In the genomic region with DNA sequence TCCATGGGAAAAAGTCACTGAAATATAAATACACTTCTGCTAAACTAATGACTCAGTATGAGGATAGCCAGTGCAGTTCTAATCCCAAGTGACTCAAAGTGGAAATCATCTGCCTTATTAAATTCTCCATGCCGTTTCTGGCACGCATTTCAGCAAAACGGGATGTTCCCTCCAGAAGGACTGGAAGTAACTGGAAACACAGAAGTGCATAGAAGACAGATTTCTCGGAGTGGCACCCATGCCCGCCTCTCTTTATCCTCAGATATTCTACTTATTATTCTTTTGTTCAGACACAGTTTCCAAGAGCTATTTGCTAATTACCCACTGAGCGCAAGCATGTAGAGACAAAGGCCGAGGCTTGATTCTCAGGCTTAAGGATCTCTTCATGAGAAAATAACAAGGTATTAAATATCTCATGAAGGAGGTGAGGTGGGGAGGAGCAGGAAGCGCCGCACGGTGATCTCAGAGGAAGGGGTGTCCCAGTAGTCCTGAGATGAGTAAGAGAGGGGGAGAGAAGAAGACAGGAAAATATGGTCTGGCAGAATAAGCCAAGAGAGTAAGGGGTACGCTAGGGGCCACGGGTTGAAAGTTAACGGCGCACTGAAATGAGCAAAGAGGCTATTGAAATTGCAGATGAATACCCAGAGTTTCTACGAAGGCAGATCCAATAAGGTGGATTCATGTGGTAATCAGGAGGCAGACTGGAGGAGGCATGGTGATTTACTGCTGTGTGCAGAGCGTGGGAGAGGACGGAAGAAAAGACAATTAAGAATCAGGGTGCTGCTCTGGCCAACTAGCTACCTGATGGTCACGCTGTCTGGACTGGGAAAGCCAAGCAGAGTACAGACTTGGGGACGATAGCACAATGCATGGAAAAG, we compare ENCODE assay signal across 9 mouse cellular contexts.
DNase-seq lines count a peak whose midpoint lies in the region; ATAC-seq and TF ChIP-seq lines count a peak whose summit lies in the region.
"Had no signal": no experiment of that assay in that cellular context is flagged by ENCODE, and none has a peak within 500 bp of the region (broad histone marks: within the 10 kb centered on the region; RNA-seq: fewer than 3 reads in every experiment).

No protein-coding gene starts in this region.

- H3K9ac ChIP-seq in lung, postnatal 0 days (replicated peaks; ENCODE audit: low read depth), result no peak overlapping the region
- H3K9ac ChIP-seq: liver, postnatal 0 days had no signal

- no peak overlapping the region for H3K4me3 ChIP-seq in lung, postnatal 0 days (ENCODE audit: low read depth, low read length)

- no peaks in the 10 kb centered on the region for H3K9me3 ChIP-seq in lung, postnatal 0 days (ENCODE audit: low read length)

- no peaks in the 10 kb centered on the region for H3K4me1 ChIP-seq in lung, postnatal 0 days (ENCODE audit: insufficient read depth, low read depth, low read length)

- no peak overlapping the region for H3K4me2 ChIP-seq in lung, postnatal 0 days (replicated peaks; ENCODE audit: low read depth, low read length)

- 80% methylated on average over 19 of the region's 19 CpGs for WGBS in lung, postnatal 0 days

- ATAC-seq in cerebellum, adult (ENCODE audit: insufficient number of reproducible peaks, low FRiP score, low TSS enrichment), result no peak
- ATAC-seq in lung, postnatal 0 days, result no peak
- ATAC-seq: liver, postnatal 0 days had no signal

- H3K36me3 ChIP-seq in lung, postnatal 0 days (ENCODE audit: insufficient read depth, low read length), result no peaks in the 10 kb centered on the region

- H3K27me3 ChIP-seq in lung, postnatal 0 days (replicated peaks; ENCODE audit: insufficient read depth, low read length), result no peaks in the 10 kb centered on the region

- TF ChIP-seq EP300 in lung, postnatal 0 days (IDR thresholded peaks at IDR 0.05), result no peak

- peak; percentile 13 to 26 for DNase-seq in cerebellum, postnatal 25 days
- peak; percentile 6 for DNase-seq in right cerebral cortex, postnatal 4 days
- DNase-seq in right cerebral cortex, postnatal 25 days, result no peak
- peak; percentile 62 to 80 for DNase-seq in layer of hippocampus, adult 18-20 months (ENCODE audit: low spot score in 2 of 2)
- peak; percentile 64 for DNase-seq in retina, postnatal 1 day
- no peak for DNase-seq in lung, postnatal 0 days (ENCODE audit: low spot score)
- no peak for DNase-seq in B cell, adult 2 months
- DNase-seq: liver, postnatal 0 days had no signal

- no peak overlapping the region for H3K27ac ChIP-seq in lung, postnatal 0 days (ENCODE audit: low read length)

- no peak for TF ChIP-seq CTCF in lung, postnatal 0 days (IDR thresholded peaks at IDR 0.05)

Comparison
In these comparisons a context has a peak if more than half of its experiments do, and no peak if none do; other contexts are left out.
1. DNase-seq: peak in cerebellum, postnatal 25 days (2 of 2), right cerebral cortex, postnatal 4 days (single experiment), layer of hippocampus, adult 18-20 months (2 of 2) and retina, postnatal 1 day (single experiment); none in right cerebral cortex, postnatal 25 days (single experiment), lung, postnatal 0 days (single experiment) and B cell, adult 2 months (0 of 2).